Comparison of ENCODE assay signal across 8 mouse cellular contexts in genomic region chr7:127800435-127801009, GRCm38 (mm10). TPM values are rescaled to one million over a fixed set of nuclear protein-coding genes. Genes with fewer than 3 reads are reported as not detected.
DNase-seq lines count a peak whose midpoint lies in the region; ATAC-seq and TF ChIP-seq lines count a peak whose summit lies in the region.

TSS of gene Hsd3b7 (plus strand) at chr7:127800604.

- peak; percentile 68 for ATAC-seq in activated CD4-positive, CD25-positive, alpha-beta regulatory T cell, adult 4 months
- ATAC-seq in hindbrain, postnatal 0 days, result peak; percentile 84

- peak within 1 kb of the TSS; percentile 24; the same call in 1 of the 2 replicates for H3K9ac ChIP-seq in hindbrain, postnatal 0 days (replicated peaks; ENCODE audit: low read length)

- peak within 1 kb of the TSS; percentile 47; the same call in 1 of the 2 replicates for H3K27ac ChIP-seq in cortical plate, adult 2 months (ENCODE audit: insufficient read depth, low read length)
- H3K27ac ChIP-seq in hindbrain, postnatal 0 days, result peak within 1 kb of the TSS; percentile 48; the same call in 1 of the 2 replicates

- TF ChIP-seq CTCF in cortical plate, adult 2 months (IDR thresholded peaks at IDR 0.05; ENCODE audit: extremely low read depth, insufficient read depth, low read length), result peak; percentile 75
- peak; percentile 99 for TF ChIP-seq CTCF in hindbrain, postnatal 0 days (IDR thresholded peaks at IDR 0.05; ENCODE audit: low read depth)

- peak within 1 kb of the TSS; percentile 36 for H3K4me2 ChIP-seq in hindbrain, postnatal 0 days (ENCODE audit: low read depth, low read length)

- TF ChIP-seq POLR2A in cortical plate, adult 2 months (IDR thresholded peaks at IDR 0.05; ENCODE audit: extremely low read depth, insufficient read depth, low read length), result peak; percentile 67

- no peaks in the 10 kb centered on the region for H3K9me3 ChIP-seq in hindbrain, postnatal 0 days (ENCODE audit: low read length)

- no peaks in the 10 kb centered on the region for H3K27me3 ChIP-seq in hindbrain, postnatal 0 days (ENCODE audit: insufficient read depth, low read length)

- WGBS in hindbrain, postnatal 0 days, result 22% methylated on average over 6 of the region's 6 CpGs

- DNase-seq in gastrocnemius, adult 8-10 months (ENCODE audit: low spot score in 2 of 2), result peak; percentile 85 to 87
- peak; percentile 91 for DNase-seq in hindbrain, postnatal 0 days (ENCODE audit: low spot score)
- peak; percentile 84 to 89 for DNase-seq in left cerebral cortex, adult 18-20 months (ENCODE audit: low spot score in 2 of 2)
- DNase-seq in lung, postnatal 4 days, result peak; percentile 93 to 96
- DNase-seq in retina, postnatal 1 day, result peak; percentile 94
- peak; percentile 88 for DNase-seq in thymus, postnatal 4 days

- peaks cover 45% of the 10 kb centered on the region for H3K36me3 ChIP-seq in hindbrain, postnatal 0 days (ENCODE audit: insufficient read depth, low read length)

- H3K4me1 ChIP-seq in cortical plate, adult 2 months (ENCODE audit: control insufficient read depth, insufficient read depth, low read length), result no peaks in the 10 kb centered on the region
- 0 out of 2 replicates have a peak, but pooled peaks cover 6% of the 10 kb centered on the region for H3K4me1 ChIP-seq in hindbrain, postnatal 0 days (ENCODE audit: insufficient read depth, low read length)

- H3K4me3 ChIP-seq in cortical plate, adult 2 months (ENCODE audit: insufficient read depth, low read length), result peak within 1 kb of the TSS; percentile 27
- peak within 1 kb of the TSS; percentile 10; the same call in 1 of the 2 replicates for H3K4me3 ChIP-seq in hindbrain, postnatal 0 days (ENCODE audit: low read length)

RNA-seq across cellular contexts. Expression of gene Hsd3b7, which starts in this region (rescaled TPM):
- 1 to 10 TPM; 5.2 to 5.7 TPM for polyA plus RNA-seq in activated CD4-positive, CD25-positive, alpha-beta regulatory T cell, adult 4 months (2017; shearing (Covaris generic))
- polyA plus RNA-seq in cortical plate, adult 2 months (2012; rRNA removed), result 14.2 and 14.5 TPM in 2 replicates
- 1 to 10 TPM; 1.5 to 4.2 (median 1.9) TPM for total RNA-seq in gastrocnemius, adult 8-10 months (2022)
- total RNA-seq in hindbrain, postnatal 0 days (2014; rRNA removed), result 11.0 and 12.1 TPM in 2 replicates
- 10.3 and 11.3 TPM in 2 replicates for polyA plus RNA-seq in hindbrain, postnatal 0 days (2015; fragmentation: Nextera tagmentation; extraction: Ambion mirVana)
- total RNA-seq in left cerebral cortex, adult 18-20 months (2021), result 1 to 10 TPM; 4.7 to 5.3 TPM

Comparison
In these comparisons a context has a peak if more than half of its experiments do, and no peak if none do; other contexts are left out.
1. Peak in every context shown above with its lines: DNase-seq, ATAC-seq, H3K4me3 ChIP-seq and H3K27ac ChIP-seq.